Mouse (Mus musculus): ENCODE data around the gene Gfra1. TPM values are rescaled to one million over a fixed set of nuclear protein-coding genes. Genes with fewer than 3 reads are reported as not detected.

The Gfra1 gene
- total RNA-seq, 2 experiments from 2014 or later: 5.6 to 11.9 TPM

DNA sequence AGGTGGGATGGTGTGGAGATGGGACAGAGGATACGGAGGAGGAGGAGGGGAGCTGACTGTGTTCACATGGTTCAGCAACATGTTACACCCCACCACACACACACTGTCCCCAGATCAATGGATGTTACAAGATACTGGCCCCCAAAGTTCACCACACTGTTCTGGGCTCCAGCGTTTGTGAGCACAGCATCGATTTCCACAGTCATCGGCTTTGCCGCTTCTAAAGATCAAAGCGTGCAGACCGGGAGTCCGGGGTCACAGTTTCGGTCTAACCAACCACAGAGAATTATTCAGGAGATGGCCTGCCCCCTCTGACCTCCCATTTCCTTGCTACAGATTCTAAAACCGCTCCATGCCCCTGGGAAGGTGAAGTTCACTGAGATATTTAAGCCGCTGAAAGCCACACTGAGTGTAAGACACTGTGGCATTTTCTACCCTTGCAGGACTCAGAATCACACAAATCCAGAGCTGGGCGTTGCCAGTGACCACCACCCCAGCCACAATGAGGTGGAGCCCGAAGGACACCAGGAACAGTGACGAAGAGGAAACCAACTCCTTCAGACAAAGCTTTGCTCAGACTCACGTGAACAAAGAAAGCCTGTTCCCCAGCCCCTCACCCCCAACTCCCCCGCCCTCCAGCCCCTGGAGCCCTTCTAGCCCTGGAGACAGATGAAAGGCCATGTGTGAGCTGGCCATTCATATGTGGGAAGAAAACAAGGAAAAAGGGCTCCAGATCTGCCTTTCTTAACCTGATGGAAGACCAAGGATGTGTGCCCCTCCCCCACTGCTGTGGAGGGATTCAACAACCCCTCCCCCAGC is 59.7 kb downstream of the Gfra1 start:
- peak; percentile 4 for DNase-seq

DNA sequence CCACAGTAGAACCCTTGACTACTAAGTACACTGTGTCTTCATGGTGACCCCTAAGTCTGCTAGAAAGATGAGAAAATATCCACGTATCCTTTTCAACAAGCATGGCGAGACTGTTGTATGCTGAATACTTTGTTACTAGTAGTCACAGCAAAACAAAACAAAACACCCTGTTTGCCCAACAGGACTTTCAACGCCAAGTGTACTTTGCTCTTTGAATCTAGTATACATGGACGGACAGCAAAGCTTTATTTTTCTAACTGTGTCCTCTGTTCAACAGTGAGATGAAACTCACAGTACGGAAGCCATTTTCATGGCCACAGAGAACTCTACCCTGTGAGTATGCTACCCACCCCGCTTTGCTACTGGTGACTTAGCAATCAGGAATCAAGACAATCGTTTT is 62.6 kb downstream of the Gfra1 start:
- no peak for DNase-seq

DNA sequence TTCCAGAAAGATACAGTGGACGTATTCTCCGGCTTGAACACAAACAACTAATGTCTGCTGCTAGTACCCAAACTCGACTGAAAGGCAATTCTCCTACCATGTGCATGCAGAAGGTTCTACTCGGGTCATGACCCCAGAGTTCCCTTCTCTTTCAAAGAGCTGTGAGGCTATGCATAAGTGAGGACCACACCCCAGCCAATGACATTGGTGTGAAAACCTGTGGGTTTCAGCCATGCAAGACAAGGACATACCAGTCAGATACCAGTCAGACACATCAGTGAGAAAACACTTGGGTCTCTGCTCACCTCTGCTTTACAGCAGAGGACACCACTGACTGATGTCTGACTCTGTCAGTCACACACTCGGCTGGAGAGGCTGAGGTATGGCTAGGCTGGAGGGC is 63.9 kb downstream of the Gfra1 start:
- DNase-seq: no peak

DNA sequence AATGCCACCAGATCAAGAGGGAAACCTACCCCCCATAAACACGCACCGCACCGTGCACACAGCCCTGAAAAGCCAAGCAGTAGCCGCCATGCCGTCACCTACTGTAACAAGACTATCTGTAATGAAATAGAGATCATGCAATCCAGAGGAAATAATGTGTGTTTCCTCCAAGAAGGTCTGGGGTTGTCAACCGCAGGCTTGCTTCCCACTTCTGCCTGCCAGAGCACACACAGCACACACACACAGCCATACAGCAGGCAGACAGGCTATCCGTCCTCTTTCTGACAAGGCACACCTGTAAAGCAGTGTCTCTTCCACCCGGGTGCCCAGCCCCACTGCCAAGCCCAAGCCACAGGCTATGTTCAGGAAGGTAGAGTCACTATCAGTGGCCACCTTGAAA is 66.2 kb downstream of the Gfra1 start:
- no peak for DNase-seq

DNA sequence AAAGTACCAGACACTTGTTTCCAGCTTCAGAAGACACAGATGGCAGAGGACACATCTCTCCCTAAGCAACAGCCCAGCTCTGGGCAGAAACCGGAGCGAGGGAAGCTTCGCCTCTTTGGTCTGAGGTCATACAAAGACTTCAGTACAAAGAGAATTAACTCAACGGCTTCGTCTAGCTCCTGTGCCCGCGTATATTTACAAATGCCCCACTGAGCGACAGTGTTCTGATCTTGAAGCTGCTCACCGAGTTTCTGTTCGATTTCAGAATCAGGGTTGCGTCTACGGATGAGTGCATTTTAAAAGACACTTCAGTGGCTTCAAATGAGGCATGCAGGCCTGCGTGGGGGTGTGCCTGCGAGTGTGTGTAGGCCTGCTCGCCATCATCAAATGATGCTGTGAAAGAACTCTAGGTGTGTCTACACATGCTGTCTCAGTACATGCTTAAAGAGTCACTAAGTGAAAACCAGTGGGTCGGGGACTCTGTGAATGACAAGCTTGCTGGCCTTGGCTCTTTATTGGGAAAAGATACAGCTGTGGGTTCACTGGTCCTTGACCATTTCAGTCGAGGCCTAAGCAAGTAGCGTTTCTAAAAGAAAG is 66.8 kb downstream of the Gfra1 start:
- DNase-seq: no peak

DNA sequence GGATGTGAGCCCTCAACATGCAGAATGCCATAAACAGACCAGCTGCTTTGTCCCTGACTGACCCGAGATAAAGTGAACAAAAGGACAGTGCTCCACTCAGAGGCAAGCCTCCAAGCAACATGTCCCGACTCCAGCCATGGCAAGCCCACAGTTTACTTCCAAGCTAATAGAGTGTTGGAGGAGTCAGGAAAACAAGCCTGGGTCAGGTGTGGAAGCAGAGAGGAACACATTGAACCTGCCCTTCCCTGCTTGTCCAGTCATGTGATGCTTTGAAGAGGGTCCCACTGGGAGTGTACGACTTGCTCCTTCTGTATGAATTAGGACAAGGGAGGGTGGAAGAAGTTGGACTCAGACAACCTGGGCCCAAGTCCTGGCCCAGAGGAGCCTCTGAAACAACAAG is 72.4 kb downstream of the Gfra1 start:
- no peak for DNase-seq

DNA sequence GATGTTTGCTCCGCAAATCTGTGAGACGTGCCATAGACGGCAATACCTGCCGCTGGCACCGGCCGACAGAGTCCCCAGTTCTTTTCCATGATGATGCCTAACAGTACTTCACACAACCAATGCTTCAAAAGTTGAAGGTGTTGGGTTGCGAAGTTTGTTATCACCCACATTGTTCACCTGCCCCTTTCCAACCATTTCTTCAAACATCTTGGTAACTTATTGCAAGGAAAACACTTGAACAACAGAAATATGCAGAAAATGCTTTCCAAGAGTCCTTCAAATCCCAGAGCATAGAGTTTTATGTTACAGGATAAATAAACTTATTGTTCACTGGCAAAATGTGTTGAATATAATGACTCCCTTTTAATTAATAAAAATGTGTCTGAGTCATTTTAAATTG is 73.2 kb downstream of the Gfra1 start:
- no peak for DNase-seq

DNA sequence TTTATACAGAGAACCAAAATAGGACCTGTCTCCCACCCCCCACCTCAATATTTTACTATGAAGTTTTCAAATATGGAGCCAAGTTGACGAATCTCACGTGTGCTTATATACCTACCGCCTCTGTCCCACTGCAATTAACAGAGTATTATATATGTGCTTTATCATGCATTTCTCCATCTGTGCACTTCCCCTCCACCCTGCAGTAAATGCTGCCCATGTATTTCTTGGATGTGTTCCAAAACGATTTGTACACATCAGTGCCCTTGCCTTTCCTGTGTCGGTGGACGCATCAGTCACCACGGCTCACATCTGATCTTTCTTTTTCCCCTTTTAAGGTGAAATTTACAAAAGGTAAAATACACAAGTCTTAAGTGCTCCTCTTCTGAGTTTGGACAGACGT is 77.7 kb downstream of the Gfra1 start:
- DNase-seq: no peak

DNA sequence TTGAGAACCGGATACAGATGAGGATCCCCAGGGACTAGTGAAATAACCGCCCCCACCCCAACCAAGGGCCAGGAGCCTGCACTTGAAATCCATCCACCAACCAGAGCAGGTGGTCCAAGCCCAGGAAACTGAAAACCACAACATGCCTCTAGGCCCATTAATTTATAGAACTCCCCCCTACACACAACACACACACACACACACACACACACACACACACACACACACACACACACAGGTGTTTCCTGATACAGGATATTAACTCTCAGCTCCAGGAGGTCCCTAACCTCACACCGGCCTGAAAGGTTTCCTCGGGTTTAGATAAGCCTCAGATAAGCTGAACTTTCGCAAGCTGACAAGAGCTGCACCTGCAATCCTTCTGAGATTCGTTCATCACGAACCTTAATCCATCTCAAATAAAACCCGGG is 79.0 kb downstream of the Gfra1 start:
- DNase-seq: no peak

DNA sequence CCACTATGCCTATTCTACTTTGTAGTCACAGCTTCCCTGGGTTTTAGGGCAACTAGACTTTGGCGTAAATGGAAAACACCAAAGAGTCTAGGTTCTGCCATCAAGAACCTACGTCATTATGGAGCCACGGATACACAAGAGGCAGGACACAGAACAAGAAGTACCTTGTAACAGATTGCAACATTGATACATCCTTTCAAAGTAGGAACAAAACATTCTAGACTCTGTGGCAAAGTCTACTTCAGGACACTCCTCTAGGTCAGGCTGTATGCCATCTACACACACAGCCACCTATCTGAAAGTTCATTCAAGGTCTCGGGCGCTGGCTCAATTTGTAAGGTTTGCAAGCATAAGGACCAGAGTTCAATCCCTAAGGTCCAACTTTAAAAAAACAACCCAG is 81.1 kb downstream of the Gfra1 start:
- no peak for DNase-seq

DNA sequence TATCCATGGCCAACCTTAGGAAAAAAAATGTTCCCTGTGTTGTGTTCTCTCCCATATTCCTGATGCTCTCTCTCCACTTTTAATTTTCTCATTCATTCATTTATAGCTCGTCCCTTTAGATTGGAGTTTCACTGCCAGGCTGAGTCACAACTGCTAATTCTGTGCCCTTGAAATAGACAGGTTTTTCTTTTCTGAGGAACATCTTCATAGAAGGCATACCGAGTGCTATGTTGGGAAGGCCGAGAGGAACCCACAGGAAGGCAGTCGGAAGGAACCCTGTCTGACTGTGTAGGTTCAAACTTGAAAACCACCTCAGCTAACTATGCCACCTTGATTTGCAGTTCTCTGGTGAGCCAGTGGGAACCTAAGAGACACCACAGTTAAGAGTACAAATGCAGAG is 81.6 kb downstream of the Gfra1 start:
- DNase-seq: no peak

DNA sequence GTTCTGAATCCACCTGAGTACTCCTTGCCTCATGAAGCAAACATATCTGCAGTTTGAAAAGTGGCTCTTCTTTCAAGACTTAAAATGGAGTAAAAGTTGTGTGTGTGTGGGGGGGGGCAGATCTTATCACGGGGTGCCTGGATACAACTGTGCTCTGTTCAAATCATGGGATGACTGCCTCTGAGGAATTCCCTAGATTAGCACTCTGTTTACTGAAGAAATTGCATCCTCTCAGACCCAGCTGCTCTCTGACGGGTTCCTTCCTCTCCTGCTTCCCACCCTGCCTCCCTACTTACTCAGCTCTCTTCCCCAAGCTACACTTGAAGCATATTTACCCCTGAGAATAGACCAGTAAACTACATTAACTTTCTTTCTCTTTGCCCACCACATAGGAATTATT is 87.2 kb downstream of the Gfra1 start:
- DNase-seq: no peak

DNA sequence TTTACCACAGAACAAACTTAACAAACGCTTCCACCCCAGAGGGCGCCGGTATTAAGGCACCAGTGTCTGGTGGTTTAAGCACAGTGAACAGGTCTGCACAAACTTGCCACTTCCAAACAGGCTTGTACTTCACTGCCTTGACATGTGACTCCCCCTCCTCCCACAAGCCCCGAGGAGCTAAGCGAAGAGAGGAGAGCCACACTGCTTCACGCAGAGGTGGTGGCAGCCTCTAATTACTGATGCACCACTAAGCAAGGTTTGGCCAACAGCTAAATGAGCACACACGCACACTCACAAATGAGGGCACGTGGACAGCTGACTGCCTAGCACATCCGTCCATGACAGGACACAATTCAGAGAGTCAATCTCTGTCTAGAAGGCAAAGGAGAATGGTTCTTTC is 91.0 kb downstream of the Gfra1 start:
- DNase-seq: no peak

DNA sequence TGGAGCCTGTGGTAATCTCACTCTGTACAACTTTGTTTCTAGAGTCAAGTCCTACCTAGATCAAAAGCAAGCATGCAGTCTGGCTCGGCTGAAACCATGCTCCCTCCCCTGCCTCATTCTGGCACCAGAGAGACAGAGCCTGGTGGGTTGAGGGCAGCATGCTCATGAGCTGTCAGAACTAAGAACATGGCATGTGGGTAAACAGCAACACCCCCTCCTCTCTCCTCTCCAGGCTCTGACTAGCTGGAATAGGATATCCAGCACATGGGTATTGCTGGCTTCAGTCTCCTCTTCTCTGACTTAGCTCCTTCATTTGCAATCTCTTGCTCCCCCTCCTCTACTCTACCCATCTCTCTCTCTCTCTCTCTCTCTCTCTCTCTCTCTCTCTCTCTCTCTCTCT is 94.7 kb downstream of the Gfra1 start:
- no peak for DNase-seq

DNA sequence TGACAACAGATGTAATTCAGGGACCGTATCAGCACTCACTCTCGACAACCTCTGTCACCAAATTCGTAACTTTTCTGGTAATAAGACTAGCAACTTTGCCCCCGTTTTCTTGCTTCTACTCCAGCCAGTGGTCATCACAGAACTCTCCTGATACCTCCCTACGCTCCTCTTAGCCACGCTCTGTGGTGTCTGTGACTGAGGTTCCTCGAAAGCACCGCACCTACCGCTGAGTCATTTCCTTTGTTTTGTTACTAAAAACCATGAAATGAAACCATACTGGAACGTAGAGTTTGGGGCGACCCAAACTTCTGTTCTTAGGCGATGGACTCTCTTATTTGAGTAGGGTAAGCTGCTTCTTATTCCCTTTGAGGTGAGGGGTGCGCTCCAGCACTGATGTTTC is 97.6 kb downstream of the Gfra1 start:
- DNase-seq: no peak

DNA sequence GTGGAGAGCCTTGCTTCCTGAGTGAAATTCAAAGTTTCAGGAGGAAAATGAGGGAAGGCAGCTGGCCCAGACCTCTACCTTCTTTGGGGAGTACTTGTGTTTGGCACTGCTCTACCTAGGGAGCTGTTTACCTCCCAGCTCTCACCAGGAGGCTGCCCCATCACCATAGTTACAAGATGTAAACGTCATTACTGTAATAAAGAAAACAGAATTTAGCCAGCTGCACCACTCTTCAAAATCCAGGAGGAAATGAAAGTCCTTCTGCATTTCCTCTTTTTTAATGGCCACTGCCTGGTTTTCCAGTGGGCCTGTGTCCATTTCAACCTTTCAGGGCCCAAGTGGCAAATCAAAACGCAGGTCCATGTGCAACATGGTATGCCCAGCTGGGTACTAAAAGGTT is 101.8 kb downstream of the Gfra1 start:
- DNase-seq: no peak

DNA sequence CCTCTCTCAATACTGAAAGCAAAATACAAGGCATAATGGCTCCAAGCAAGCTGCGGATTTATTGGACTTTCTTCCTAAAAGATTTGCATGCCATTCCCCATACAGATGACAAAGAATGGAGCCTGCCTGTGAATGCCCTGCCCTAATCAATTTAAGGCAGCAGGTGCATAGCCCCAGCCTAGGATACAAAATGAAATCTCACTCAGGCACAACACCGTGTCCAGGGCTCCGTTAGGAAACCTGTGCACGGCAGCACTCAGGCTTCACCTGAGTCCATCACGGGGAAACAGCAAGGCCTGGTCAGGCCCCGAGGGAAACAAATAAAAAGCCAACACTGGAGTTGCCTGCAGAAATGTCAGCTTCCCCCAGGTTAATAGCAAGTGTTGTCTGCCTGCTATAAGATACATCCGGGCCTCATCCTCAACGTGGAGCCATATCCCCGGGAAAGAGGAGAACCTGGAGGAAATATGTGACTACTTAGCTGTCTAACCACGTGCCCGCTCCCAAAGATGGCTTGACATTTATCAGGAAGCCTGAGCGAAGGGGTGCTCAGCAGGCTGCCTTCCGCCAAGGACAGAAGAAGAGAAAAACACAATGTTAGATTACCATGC is 102.3 kb downstream of the Gfra1 start:
- no peak for DNase-seq

DNA sequence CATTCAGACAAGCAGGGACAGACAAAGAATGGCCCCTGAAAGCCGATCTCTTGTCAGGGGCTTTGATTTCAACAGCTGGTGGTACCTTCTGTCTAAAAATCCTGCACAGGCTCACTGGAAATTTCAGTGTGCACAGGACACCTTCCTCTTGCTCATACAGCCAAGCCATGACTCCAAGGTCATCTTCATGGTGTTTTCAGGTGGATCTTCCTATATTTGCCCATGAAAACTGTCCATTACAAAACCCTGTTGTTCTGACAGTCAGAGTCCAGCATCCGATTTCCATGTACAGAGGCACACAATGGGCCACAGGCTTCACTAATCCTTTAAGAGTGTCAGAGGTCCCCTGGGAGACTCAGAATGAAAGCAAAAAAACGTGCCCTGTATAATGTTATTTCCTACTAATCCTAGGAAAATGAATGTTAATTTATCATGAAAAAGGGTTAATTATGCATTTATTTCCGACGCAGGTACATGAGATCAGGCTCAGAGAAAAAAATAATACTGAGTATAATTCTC is 105.8 kb downstream of the Gfra1 start:
- DNase-seq: no peak

DNA sequence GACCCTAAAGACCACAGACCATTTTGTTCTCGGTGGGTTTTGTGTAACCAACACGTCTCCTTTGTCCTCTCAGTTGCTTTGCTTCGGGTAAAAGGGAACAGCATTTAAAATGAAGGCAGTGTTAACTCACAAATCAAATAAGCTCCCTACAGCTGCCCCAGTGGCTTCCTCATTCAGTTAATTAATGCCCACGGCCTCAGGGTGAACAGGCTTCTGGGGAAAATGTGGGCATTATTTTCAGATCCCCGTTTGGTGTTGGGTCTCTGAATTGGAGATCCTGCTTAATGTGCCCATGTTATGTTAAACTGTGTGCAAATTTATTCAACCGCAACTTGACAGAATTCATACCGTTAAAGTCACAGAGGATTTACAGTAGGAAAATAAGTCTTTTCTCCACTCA is 110.6 kb downstream of the Gfra1 start:
- DNase-seq: no peak

DNA sequence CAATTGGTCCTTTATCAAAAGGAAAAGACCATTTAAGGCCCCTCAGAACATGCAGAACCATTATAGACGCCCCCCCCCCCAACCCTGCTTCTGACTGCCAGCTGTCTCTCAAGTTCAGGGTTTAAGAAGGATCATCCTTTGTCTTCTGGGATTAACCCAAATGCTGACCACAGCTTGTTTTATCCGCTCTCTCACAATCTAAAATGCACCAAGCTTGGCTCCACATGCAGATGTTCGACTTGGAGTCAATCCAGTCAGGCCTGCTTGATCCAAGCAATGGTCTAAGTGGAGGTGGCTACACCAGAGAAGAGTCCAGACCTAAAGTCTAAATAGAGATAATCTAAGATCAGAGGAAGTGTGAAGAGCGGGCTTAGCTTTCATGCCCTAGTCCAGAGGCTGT is 114.4 kb downstream of the Gfra1 start:
- DNase-seq: no peak

DNA sequence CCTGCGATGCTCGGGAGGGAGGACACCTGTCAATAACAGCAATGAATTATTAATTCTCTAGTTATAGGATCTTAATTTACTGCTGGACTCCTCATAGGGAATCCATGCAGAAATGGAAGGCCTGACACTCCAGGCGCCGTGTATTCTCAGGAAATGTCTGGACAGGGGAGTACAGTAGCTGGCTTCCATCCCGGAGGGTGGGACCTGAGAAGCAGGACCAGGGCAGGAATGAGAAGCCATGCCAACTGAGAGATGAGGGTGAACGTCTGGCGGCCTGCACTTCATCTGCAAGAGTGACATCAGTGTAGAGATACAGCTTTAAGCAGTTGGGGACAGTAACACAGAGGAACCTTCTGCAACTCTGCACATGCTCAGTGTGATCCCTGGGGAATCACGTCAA is 115.5 kb downstream of the Gfra1 start:
- no peak for DNase-seq

DNA sequence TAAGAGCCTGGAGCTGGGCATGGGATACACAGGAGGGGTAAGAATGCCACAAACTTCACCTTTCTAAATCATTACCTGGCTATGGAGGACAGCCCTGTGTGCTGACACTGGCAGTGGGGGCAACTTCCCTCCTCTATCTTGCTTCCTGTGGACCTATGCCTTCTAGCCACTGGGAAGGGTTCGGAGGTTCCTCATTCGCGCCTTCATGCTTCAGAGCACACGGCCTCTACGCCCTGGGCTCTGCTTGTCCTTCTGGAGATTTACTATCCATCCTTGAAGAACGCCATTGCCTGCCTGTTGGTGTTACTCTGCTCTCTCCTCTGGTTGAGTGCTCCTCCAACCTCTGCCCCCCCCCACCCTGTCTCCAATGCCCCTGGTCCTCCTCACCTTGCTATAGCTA is 118.9 kb downstream of the Gfra1 start:
- no peak for DNase-seq

Measured in adrenal gland, postnatal 10 days (tissue).